20 mouse cellular contexts compared by ENCODE assay signal in genomic region chr9:45241397-45241796, GRCm38 (mm10). TPM values are rescaled to one million over a fixed set of nuclear protein-coding genes. Genes with fewer than 3 reads are reported as not detected.
DNase-seq lines count a peak whose midpoint lies in the region; ATAC-seq and TF ChIP-seq lines count a peak whose summit lies in the region.
"Had no signal": no experiment of that assay in that cellular context is flagged by ENCODE, and none has a peak within 500 bp of the region (broad histone marks: within the 10 kb centered on the region; RNA-seq: fewer than 3 reads in every experiment).

No protein-coding gene starts in this region.

- no peak overlapping the region for H3K4me3 ChIP-seq in heart, adult 2 months
- no peak overlapping the region for H3K4me3 ChIP-seq in kidney, embryonic 16.5 days (ENCODE audit: low read length)
- H3K4me3 ChIP-seq: liver, embryonic 13.5 days; midbrain, embryonic 10.5 days; neural tube, embryonic 12.5 days had no signal

- peak; percentile 78 for ATAC-seq in common myeloid progenitor, adult 5-6 weeks (replicated peaks; ENCODE audit: low read depth, poor library complexity, severe bottlenecking)
- ATAC-seq in monocyte, adult 5-6 weeks (replicated peaks; ENCODE audit: insufficient number of reproducible peaks, low FRiP score, low TSS enrichment, poor library complexity, severe bottlenecking) = peak; percentile 71
- no peak for ATAC-seq in kidney, embryonic 16.5 days (ENCODE audit: low FRiP score, low TSS enrichment)

- H3K9me3 ChIP-seq in kidney, embryonic 16.5 days (ENCODE audit: low read length) = no peaks in the 10 kb centered on the region; the same call in 1 of the 2 replicates
- H3K9me3 ChIP-seq: liver, embryonic 13.5 days; midbrain, embryonic 10.5 days; neural tube, embryonic 12.5 days had no signal

- TF ChIP-seq POLR2A in heart, adult 2 months (IDR thresholded peaks at IDR 0.05; ENCODE audit: insufficient read depth, low read depth, low read length) = 0 out of 2 replicates have a peak, but pooled peaks have one; percentile 21

- H3K9ac ChIP-seq in heart, adult 2 months (ENCODE audit: low read depth, low read length) = no peak overlapping the region
- no peak overlapping the region for H3K9ac ChIP-seq in kidney, embryonic 16.5 days (replicated peaks; ENCODE audit: low read length)
- H3K9ac ChIP-seq: liver, embryonic 13.5 days; neural tube, embryonic 12.5 days had no signal

- H3K79me2 ChIP-seq in heart, adult 2 months (replicated peaks; ENCODE audit: control insufficient read depth, insufficient read depth, low read length) = no peaks in the 10 kb centered on the region

- H3K4me1 ChIP-seq in heart, adult 2 months (ENCODE audit: control insufficient read depth, insufficient read depth, low read length) = no peaks in the 10 kb centered on the region
- no peaks in the 10 kb centered on the region for H3K4me1 ChIP-seq in kidney, embryonic 16.5 days (ENCODE audit: insufficient read depth, low read length)
- H3K4me1 ChIP-seq: liver, embryonic 13.5 days; neural tube, embryonic 12.5 days had no signal

- peak in 1 of 2 experiments; percentile 52 for DNase-seq in heart, adult 2 months
- no peak for DNase-seq in heart, postnatal 36 days
- peak; percentile 62 to 71 for DNase-seq in B cell, adult 2 months
- DNase-seq in left cerebral cortex, postnatal 4 days = no peak
- DNase-seq in adrenal gland, adult 8-10 months = no peak
- DNase-seq: cerebellum, postnatal 10 days; kidney, postnatal 14 days; liver, embryonic 13.5 days; retina, postnatal 1 day had no signal

- H3K27me3 ChIP-seq in heart, adult 2 months (ENCODE audit: control insufficient read depth, insufficient read depth, low read length) = no peaks in the 10 kb centered on the region
- no peaks in the 10 kb centered on the region for H3K27me3 ChIP-seq in kidney, embryonic 16.5 days (ENCODE audit: insufficient read depth, low read length)
- H3K27me3 ChIP-seq: liver, embryonic 13.5 days; neural tube, embryonic 12.5 days had no signal

- H3K36me3 ChIP-seq in heart, adult 2 months (ENCODE audit: control insufficient read depth, insufficient read depth, low read length) = no peaks in the 10 kb centered on the region
- H3K36me3 ChIP-seq in kidney, embryonic 16.5 days (ENCODE audit: insufficient read depth, low read length) = no peaks in the 10 kb centered on the region
- H3K36me3 ChIP-seq: liver, embryonic 13.5 days; midbrain, embryonic 10.5 days; neural tube, embryonic 12.5 days had no signal

- no peak for TF ChIP-seq EP300 in heart, adult 2 months (IDR thresholded peaks at IDR 0.05; ENCODE audit: insufficient read depth, low read depth, low read length)

- TF ChIP-seq CTCF in heart, adult 2 months (IDR thresholded peaks at IDR 0.05) = no peak

- WGBS in heart, adult 2 months = 64% methylated on average over 5 of the region's 5 CpGs
- 86% methylated on average over 5 of the region's 5 CpGs for WGBS in kidney, embryonic 16.5 days

- no peak overlapping the region for H3K27ac ChIP-seq in heart, adult 2 months
- no peak overlapping the region for H3K27ac ChIP-seq in kidney, embryonic 16.5 days (ENCODE audit: low read length)
- H3K27ac ChIP-seq: liver, embryonic 13.5 days; midbrain, embryonic 10.5 days; neural tube, embryonic 12.5 days had no signal

- H3K4me2 ChIP-seq in kidney, embryonic 16.5 days (replicated peaks; ENCODE audit: low read depth, low read length) = no peak overlapping the region
- H3K4me2 ChIP-seq: liver, embryonic 13.5 days; neural tube, embryonic 12.5 days had no signal

- intact Hi-C loops in heart, adult 2 months (cut with DNase I) = no loop called here
- intact Hi-C loops in heart, postnatal 36 days (cut with DNase I) = no loop called here
- intact Hi-C loops in left cerebral cortex, postnatal 4 days (cut with DNase I) = no loop called here

RNA-seq across cellular contexts. Expression of gene Il10ra, which starts 27.6 kb away (rescaled TPM):
- total RNA-seq in heart, adult 2 months (2021) = 1 to 10 TPM; 1.7 to 1.8 TPM
- polyA plus RNA-seq in heart, adult 2 months (2012; rRNA removed) = 3.6 and 3.7 TPM in 2 replicates
- total RNA-seq in heart, postnatal 36 days (2021) = 1 to 10 TPM; 1.7 to 2.4 TPM
- 3.5 and 8.2 TPM in 2 replicates for total RNA-seq in common myeloid progenitor, adult 5-6 weeks (2017)
- total RNA-seq in monocyte, adult 5-6 weeks (2017) = 358 to 411 TPM (median 369 TPM) in 3 replicates
- total RNA-seq in left cerebral cortex, postnatal 4 days (2021) = under 1 TPM; 0.87 to 0.90 TPM
- 0.65 and 0.92 TPM in 2 replicates for polyA plus RNA-seq in kidney, embryonic 16.5 days (2015; fragmentation: Nextera tagmentation; extraction: Ambion mirVana)
- 1 to 10 TPM; 4.3 to 5.5 (median 5.3) TPM for total RNA-seq in adrenal gland, adult 8-10 months (2022)
- polyA plus RNA-seq: C2C12 had no signal

RNA-seq across cellular contexts. Expression of gene Tmprss4, which starts 37.5 kb away (rescaled TPM):
- total RNA-seq in heart, adult 2 months (2021) = not detected
- 0.82 TPM in 1 of 2 replicates, not detected in the other for polyA plus RNA-seq in heart, adult 2 months (2012; rRNA removed)
- total RNA-seq in heart, postnatal 36 days (2021) = not detected
- total RNA-seq in common myeloid progenitor, adult 5-6 weeks (2017) = 0.19 TPM in 1 of 2 replicates, not detected in the other
- not detected in 3 replicates for total RNA-seq in monocyte, adult 5-6 weeks (2017)
- total RNA-seq in left cerebral cortex, postnatal 4 days (2021) = not detected
- polyA plus RNA-seq in kidney, embryonic 16.5 days (2015; fragmentation: Nextera tagmentation; extraction: Ambion mirVana) = 0.33 and 0.61 TPM in 2 replicates
- not detected for total RNA-seq in adrenal gland, adult 8-10 months (2022)
- total RNA-seq: heart, adult 8-10 months; heart, postnatal 25 days; layer of hippocampus, postnatal 14 days had no signal
- polyA plus RNA-seq: C2C12; embryonic facial prominence, embryonic 11.5 days; midbrain, embryonic 10.5 days had no signal

RNA-seq across cellular contexts. Expression of gene BC049352, which starts 59.6 kb away (rescaled TPM):
- total RNA-seq in heart, adult 2 months (2021) = not detected
- polyA plus RNA-seq in heart, adult 2 months (2012; rRNA removed) = 0.09 and 0.23 TPM in 2 replicates
- total RNA-seq in heart, postnatal 36 days (2021) = not detected
- total RNA-seq in common myeloid progenitor, adult 5-6 weeks (2017) = not detected in 2 replicates
- 1.7 to 7.5 TPM (median 4.2 TPM) in 3 replicates for total RNA-seq in monocyte, adult 5-6 weeks (2017)
- total RNA-seq in left cerebral cortex, postnatal 4 days (2021) = not detected
- polyA plus RNA-seq in kidney, embryonic 16.5 days (2015; fragmentation: Nextera tagmentation; extraction: Ambion mirVana) = 0.15 TPM in 1 of 2 replicates, not detected in the other
- under 1 TPM in 3 of 4 experiments, not detected in 1; 0.65 to 0.68 (median 0.67) TPM for total RNA-seq in adrenal gland, adult 8-10 months (2022)
- total RNA-seq: heart, adult 8-10 months; heart, postnatal 25 days had no signal
- polyA plus RNA-seq: C2C12; embryonic facial prominence, embryonic 11.5 days; intestine, embryonic 14.5 days; midbrain, embryonic 10.5 days; neural tube, embryonic 12.5 days had no signal

Comparison
In these comparisons a context has a peak if more than half of its experiments do, and no peak if none do; other contexts are left out.
1. DNase-seq: peak in B cell, adult 2 months (2 of 2); none in heart, postnatal 36 days (0 of 2), left cerebral cortex, postnatal 4 days (single experiment) and adrenal gland, adult 8-10 months (single experiment).
2. RNA of gene Il10ra, which starts 27.6 kb away (total RNA-seq): 358 to 411 TPM in monocyte, adult 5-6 weeks; 3.5 to 8.2 TPM in common myeloid progenitor, adult 5-6 weeks, 4.3 to 5.5 TPM in adrenal gland, adult 8-10 months, 1.7 to 2.4 TPM in heart, postnatal 36 days, 1.7 to 1.8 TPM in heart, adult 2 months and 0.87 to 0.90 TPM in left cerebral cortex, postnatal 4 days; every median in the first group is over 10 times any median in the second.